Mouse (Mus musculus): Measurements from ENCODE around the gene Lama5.
"Not testable (repeated sequence)": the region's sequence is repeated elsewhere in the genome, so short reads cannot be mapped to it uniquely, and the experiment has no call there.

The Lama5 gene

GRCm38 (mm10) chr2:180225762-180226378 lies at the start of gene Lama5:
Lama5 (minus strand) TSS chr2:180225859.
- peak; percentile 75 to 80 for DNase-seq (ENCODE audit: low spot score in 2 of 2)

GRCm38 (mm10) chr2:180274523-180274922 lies 48.9 kb upstream of the Lama5 start:
- DNase-seq (ENCODE audit: low spot score in 2 of 2): no peak

GRCm38 (mm10) chr2:180273394-180274244 lies 48.0 kb upstream of the Lama5 start, which contains the start of gene Cables2:
Cables2 (minus strand) TSS chr2:180273496.
- peak; percentile 86 to 94 for DNase-seq (ENCODE audit: low spot score in 2 of 2)

GRCm38 (mm10) chr2:180272884-180273321 lies 47.2 kb upstream of the Lama5 start:
- no peak for DNase-seq (ENCODE audit: low spot score in 2 of 2)

- DNase-seq (ENCODE audit: low spot score in 2 of 2): no peak
Measured at GRCm38 (mm10) chr2:180271804-180272395, 46.2 kb upstream of the Lama5 start.

- no peak for DNase-seq (ENCODE audit: low spot score in 2 of 2)
Measured at GRCm38 (mm10) chr2:180270537-180271255, 45.0 kb upstream of the Lama5 start.

- no peak for DNase-seq (ENCODE audit: low spot score in 2 of 2)
Measured at GRCm38 (mm10) chr2:180269329-180269728, 43.7 kb upstream of the Lama5 start.

GRCm38 (mm10) chr2:180267955-180268354 lies 42.3 kb upstream of the Lama5 start:
- DNase-seq (ENCODE audit: low spot score in 2 of 2): no peak

- no peak for DNase-seq (ENCODE audit: low spot score in 2 of 2)
Measured at GRCm38 (mm10) chr2:180262891-180263290, 37.2 kb upstream of the Lama5 start.

- no peak for DNase-seq (ENCODE audit: low spot score in 2 of 2)
Measured at GRCm38 (mm10) chr2:180262441-180262840, 36.8 kb upstream of the Lama5 start.

GRCm38 (mm10) chr2:180261901-180262300 lies 36.2 kb upstream of the Lama5 start:
- no peak for DNase-seq (ENCODE audit: low spot score in 2 of 2)

GRCm38 (mm10) chr2:180260610-180261480 lies 35.2 kb upstream of the Lama5 start:
- no peak for DNase-seq (ENCODE audit: low spot score in 2 of 2)

GRCm38 (mm10) chr2:180259826-180260609 lies 34.4 kb upstream of the Lama5 start:
- not testable (repeated sequence) for DNase-seq (ENCODE audit: low spot score in 2 of 2)

GRCm38 (mm10) chr2:180258951-180259484 lies 33.4 kb upstream of the Lama5 start:
- DNase-seq (ENCODE audit: low spot score in 2 of 2): not testable (repeated sequence)

- DNase-seq (ENCODE audit: low spot score in 2 of 2): no peak
Measured at GRCm38 (mm10) chr2:180257963-180258865, 32.6 kb upstream of the Lama5 start.

- DNase-seq (ENCODE audit: low spot score in 2 of 2): peak; percentile 95 to 99
Measured at GRCm38 (mm10) chr2:180257001-180257521, 31.4 kb upstream of the Lama5 start, which contains the start of gene Rps21. Rps21 (plus strand) TSS chr2:180257377.

- no peak for DNase-seq (ENCODE audit: low spot score in 2 of 2)
Measured at GRCm38 (mm10) chr2:180256296-180257000, 30.8 kb upstream of the Lama5 start.

- no peak for DNase-seq (ENCODE audit: low spot score in 2 of 2)
Measured at GRCm38 (mm10) chr2:180255701-180256100, 30.0 kb upstream of the Lama5 start.
